Mouse (Mus musculus) stomach, embryonic 15.5 days (tissue): ENCODE data around the gene H6pd. TPM values are rescaled to one million over a fixed set of nuclear protein-coding genes. Genes with fewer than 3 reads are reported as not detected.
"Not testable (repeated sequence)": the region's sequence is repeated elsewhere in the genome, so short reads cannot be mapped to it uniquely, and the experiment has no call there.

Source experiments
- ATAC-seq: fragments of 200-750 bp; cut with Nextera tagmentation; 2 replicates; pipeline ENCODE4 v1.8.0; 2017; ENCODE audit warnings: low read depth, moderate number of reproducible peaks, moderate TSS enrichment; ENCODE audit not compliant: insufficient read depth, low FRiP score
- H3K27ac ChIP-seq: fragments of 300-500 bp; sonication (generic); 2 replicates; pipeline ENCODE4 v1.5.1; 2015; ENCODE audit warnings: mild to moderate bottlenecking, inconsistent platforms
- H3K27me3 ChIP-seq: fragments of 300-500 bp; sonication (generic); replicated peaks from 2 replicates; pipeline ENCODE4 v1.6.1; 2015; ENCODE audit warnings: inconsistent platforms
- H3K36me3 ChIP-seq: fragments of 300-500 bp; sonication (generic); 2 replicates; pipeline ENCODE4 v1.6.1; 2015; ENCODE audit warnings: inconsistent platforms
- H3K4me1 ChIP-seq: fragments of 300-500 bp; sonication (generic); 2 replicates; pipeline ENCODE4 v1.6.1; 2015; ENCODE audit warnings: inconsistent platforms
- H3K4me2 ChIP-seq: fragments of 300-500 bp; sonication (generic); 2 replicates; pipeline ENCODE4 v1.6.1; 2015; ENCODE audit warnings: mild to moderate bottlenecking, inconsistent platforms
- H3K4me3 ChIP-seq: fragments of 300-500 bp; sonication (generic); replicated peaks from 2 replicates; pipeline ENCODE4 v1.5.1; 2015; ENCODE audit warnings: inconsistent platforms
- H3K9ac ChIP-seq: fragments of 300-500 bp; sonication (generic); 2 replicates; pipeline ENCODE4 v1.6.1; 2015; ENCODE audit warnings: inconsistent platforms
- H3K9me3 ChIP-seq: fragments of 300-500 bp; sonication (generic); 2 replicates; pipeline ENCODE4 v1.6.1; 2016; ENCODE audit warnings: inconsistent platforms
- WGBS: fragments of 180-500 bp; shearing (Covaris S2); methylation state at CpG from one replicate; pipeline ENCODE4 v1.1.7; 2015; 5-methylcytosine and 5-hydroxymethylcytosine counted together
- polyA plus RNA-seq: library from polyadenylated mRNA; unstranded; fragments of >200 nt; fragmentation: Nextera tagmentation; extraction: Ambion mirVana; gene quantifications from 2 replicates; pipeline ENCODE4 v1.2.1, GENCODE M21; 2015

The H6pd gene
- polyA plus RNA-seq, 1 experiment from 2014 or later = 14.4 TPM

DNA sequence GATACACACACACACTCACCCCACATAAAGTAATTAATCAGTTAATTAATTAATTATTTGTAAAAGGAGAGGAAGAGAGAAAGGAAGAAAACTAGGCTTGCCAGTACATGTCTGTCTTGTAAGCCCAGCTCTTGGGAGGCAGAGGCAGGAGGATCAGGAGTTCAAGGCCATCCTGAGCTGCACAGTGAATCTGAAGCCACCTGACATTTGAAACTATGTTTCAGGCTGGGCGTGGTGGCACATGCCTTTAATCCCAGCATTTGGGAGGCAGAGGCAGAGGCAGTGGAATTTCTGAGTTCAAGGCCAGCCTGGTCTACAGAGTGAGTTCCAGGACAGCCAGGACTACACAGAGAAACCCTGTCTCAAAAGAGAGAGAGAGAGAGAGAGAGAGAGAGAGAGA is 32.0 kb upstream of the H6pd start:
- 83% methylated on average over 1 of the region's 1 CpGs for WGBS
- H3K4me1 ChIP-seq, H3K9ac ChIP-seq: not testable (repeated sequence)

DNA sequence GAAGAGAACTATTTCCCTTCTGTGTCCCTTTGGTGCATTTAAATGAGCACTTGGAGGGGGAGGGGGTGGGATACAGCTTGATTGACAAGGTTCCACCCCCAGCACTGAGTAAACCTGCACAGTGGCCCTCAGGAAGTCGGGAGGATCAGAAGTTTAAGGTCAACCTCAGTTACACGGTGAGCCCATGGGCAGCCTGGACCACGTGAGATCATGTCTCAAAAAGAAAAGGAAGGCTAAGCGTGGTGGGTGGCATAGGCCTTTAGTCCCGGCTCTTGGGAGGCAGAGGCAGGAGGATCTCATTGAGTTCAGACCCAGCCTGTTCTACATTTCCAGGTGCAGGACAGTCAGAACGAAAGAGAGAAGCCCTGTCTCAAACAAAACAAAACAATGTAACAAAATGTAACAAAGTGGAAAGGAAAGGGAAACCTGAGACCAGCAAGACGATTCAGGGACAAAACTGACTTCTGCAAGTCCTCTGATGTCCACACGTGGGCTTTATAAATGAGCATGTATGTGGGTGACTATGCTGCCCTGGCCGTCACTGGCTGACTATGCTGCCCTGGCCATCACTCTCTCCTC is 31.3 kb upstream of the H6pd start:
- Histone ChIP-seq H3K36me3 (no peaks in the 10 kb centered on the region), H3K4me1 (no peaks in the 10 kb centered on the region), H3K9me3 (no peaks in the 10 kb centered on the region), H3K27me3 (peaks cover 2% of the 10 kb centered on the region; the same call in 1 of the 2 replicates), H3K9ac (no peak overlapping the region), H3K4me2 (no peak overlapping the region), H3K27ac (no peak overlapping the region), H3K4me3 (no peak overlapping the region)
- WGBS = 73% methylated on average over 9 of the region's 9 CpGs
- ATAC-seq = no peak

More for the DNA sequence above, 32.0 kb upstream of the H6pd start:
- not testable (repeated sequence) for H3K9me3 ChIP-seq, H3K27ac ChIP-seq, H3K4me2 ChIP-seq, H3K4me3 ChIP-seq, H3K27me3 ChIP-seq, H3K36me3 ChIP-seq, ATAC-seq

DNA sequence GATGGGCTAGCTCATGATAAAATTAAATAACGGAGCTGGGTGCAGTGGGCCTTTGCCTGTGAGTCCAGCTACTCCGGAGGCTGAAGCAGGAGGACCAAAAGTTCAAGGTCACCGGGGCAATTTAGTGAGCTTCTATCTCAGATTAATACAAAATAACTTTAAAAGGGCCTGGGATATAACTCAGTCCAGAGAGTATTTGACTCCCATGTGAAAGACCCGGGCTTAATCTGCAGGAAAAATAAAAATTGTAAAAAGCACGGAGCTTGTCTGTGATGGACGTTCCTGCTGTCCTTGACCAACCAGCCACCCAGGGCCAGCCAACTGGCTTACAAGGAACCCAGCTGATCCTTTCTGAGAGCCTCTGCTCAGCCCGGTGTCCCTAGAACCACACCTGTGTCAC is 29.7 kb upstream of the H6pd start:
- H3K4me3 ChIP-seq = no peak overlapping the region
- H3K4me2 ChIP-seq = no peak overlapping the region
- no peaks in the 10 kb centered on the region for H3K36me3 ChIP-seq
- H3K27ac ChIP-seq = no peak overlapping the region
- 0 out of 2 replicates have a peak, but pooled peaks cover 1% of the 10 kb centered on the region for H3K4me1 ChIP-seq
- 82% methylated on average over 7 of the region's 7 CpGs for WGBS
- H3K9me3 ChIP-seq = no peaks in the 10 kb centered on the region
- ATAC-seq = no peak
- no peak overlapping the region for H3K9ac ChIP-seq
- peaks cover 17% of the 10 kb centered on the region for H3K27me3 ChIP-seq

DNA sequence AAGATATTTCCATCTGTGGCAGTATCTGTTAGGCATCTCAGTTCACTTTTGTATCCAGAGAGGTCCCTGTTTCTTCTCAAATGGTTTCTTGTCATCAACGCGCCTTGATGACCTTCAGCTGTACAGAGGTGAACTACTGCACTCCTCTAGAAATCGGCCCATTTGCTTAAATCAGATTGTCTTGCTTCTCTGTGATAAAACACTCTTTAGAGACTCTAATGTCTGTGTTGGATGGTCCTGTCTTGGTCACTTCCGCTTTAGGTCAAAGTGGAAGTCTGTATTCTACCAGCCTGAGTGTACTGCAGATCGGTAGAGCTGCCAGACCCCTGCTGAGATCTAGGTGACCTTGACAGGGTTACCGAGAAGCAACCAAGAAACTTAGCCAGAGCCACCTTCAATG is 27.3 kb upstream of the H6pd start:
- H3K9me3 ChIP-seq = no peaks in the 10 kb centered on the region
- H3K4me2 ChIP-seq = no peak overlapping the region
- H3K27ac ChIP-seq = no peak overlapping the region
- H3K27me3 ChIP-seq = peaks cover 34% of the 10 kb centered on the region
- no peaks in the 10 kb centered on the region for H3K36me3 ChIP-seq
- 72% methylated on average over 6 of the region's 6 CpGs for WGBS
- no peak for ATAC-seq
- H3K9ac ChIP-seq = no peak overlapping the region
- no peak overlapping the region for H3K4me3 ChIP-seq
- H3K4me1 ChIP-seq = peaks cover 8% of the 10 kb centered on the region

DNA sequence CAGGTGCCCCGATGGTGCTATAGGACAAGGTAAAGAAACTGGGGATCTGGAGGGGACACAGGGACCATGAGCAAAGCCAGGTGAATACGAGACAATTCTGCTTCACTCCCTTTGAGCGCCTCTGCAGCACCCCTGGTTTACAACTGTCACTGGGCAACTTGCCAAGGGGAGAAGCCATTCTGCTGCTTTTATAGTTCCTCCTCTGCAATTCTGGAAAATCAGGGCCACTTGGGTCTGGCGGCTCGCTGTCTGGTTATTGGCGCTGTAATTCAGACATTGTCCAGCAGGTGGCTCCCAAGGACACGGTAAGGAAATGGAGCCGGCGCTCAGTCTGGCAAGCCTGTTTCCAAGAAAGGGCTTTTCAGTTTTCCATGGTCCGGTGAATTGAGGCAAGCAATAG is 26.5 kb upstream of the H6pd start:
- H3K9ac ChIP-seq = no peak overlapping the region
- WGBS = 9% methylated on average over 10 of the region's 10 CpGs
- no peak overlapping the region for H3K4me2 ChIP-seq
- no peak overlapping the region for H3K27ac ChIP-seq
- H3K4me3 ChIP-seq = no peak overlapping the region
- peaks cover 15% of the 10 kb centered on the region for H3K4me1 ChIP-seq
- no peaks in the 10 kb centered on the region for H3K36me3 ChIP-seq
- H3K9me3 ChIP-seq = no peaks in the 10 kb centered on the region
- peaks cover 42% of the 10 kb centered on the region for H3K27me3 ChIP-seq
- ATAC-seq = peak; percentile 32; the same call in 1 of the 2 replicates

DNA sequence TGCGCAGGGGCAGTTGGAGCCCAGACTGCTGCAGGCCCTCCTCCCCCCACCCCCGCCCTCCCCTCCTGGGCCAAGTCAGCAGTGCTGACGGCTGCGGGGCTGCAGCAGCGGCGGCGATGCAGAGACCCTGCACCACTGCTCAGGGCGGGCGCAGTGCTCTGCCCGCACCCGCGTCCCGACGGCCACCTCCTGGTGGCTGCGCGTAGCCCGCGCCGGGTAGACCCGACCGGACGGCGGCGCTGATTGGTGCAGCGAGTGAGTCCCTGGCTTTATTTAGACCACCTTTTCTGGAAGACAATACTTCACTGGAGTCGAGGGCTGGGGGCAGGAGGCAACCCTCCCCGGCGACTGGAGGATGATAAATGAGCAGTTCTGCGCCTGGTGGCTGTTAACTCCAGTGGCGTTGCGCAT is 24.4 kb upstream of the H6pd start:
- Histone ChIP-seq H3K36me3 (no peaks in the 10 kb centered on the region), H3K4me3 (peak overlapping the region; percentile 18), H3K27me3 (peaks cover 61% of the 10 kb centered on the region), H3K4me1 (peaks cover 15% of the 10 kb centered on the region), H3K9me3 (no peaks in the 10 kb centered on the region), H3K9ac (no peak overlapping the region), H3K27ac (no peak overlapping the region), H3K4me2 (peak overlapping the region; percentile 42)
- ATAC-seq = no peak
- WGBS = 3% methylated on average over 30 of the region's 31 CpGs

DNA sequence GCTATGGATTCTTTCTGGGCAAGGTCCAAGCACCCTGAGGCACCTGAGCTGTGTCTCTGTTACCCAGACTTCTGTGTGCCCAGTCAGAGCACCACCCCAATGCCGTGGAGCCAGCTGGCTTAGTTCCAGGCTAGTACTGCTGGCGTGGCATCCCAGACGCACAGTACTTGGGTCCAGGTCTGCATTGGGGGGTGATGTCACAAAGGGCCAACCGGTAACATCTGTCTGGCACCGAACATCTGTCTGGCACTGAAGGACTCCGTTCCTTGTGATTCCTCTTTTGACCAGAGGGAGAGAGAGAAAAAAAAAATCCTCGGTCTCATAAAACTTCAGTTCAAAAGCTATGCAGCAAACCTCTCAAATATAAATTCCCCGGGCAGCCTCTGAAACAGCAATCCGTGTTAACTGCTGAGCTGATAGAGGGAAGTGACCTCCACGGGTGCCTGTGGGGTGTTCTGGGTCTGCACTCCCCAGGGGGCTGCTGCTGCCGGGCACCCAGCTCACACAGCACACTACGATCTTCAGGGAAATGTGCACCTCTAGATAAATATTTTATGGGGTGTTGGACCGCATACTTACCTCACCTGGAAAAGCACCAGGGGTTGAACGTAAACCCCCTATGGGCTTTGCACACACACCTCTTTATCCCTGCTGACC is 22.5 kb upstream of the H6pd start:
- WGBS = 23% methylated on average over 14 of the region's 14 CpGs
- H3K27ac ChIP-seq = no peak overlapping the region
- ATAC-seq = no peak
- H3K9me3 ChIP-seq = no peaks in the 10 kb centered on the region
- no peaks in the 10 kb centered on the region for H3K36me3 ChIP-seq
- peaks cover 15% of the 10 kb centered on the region for H3K4me1 ChIP-seq
- H3K4me2 ChIP-seq = peak overlapping the region; percentile 90
- H3K9ac ChIP-seq = no peak overlapping the region
- peak overlapping the region; percentile 47 for H3K4me3 ChIP-seq
- H3K27me3 ChIP-seq = peaks cover 72% of the 10 kb centered on the region

DNA sequence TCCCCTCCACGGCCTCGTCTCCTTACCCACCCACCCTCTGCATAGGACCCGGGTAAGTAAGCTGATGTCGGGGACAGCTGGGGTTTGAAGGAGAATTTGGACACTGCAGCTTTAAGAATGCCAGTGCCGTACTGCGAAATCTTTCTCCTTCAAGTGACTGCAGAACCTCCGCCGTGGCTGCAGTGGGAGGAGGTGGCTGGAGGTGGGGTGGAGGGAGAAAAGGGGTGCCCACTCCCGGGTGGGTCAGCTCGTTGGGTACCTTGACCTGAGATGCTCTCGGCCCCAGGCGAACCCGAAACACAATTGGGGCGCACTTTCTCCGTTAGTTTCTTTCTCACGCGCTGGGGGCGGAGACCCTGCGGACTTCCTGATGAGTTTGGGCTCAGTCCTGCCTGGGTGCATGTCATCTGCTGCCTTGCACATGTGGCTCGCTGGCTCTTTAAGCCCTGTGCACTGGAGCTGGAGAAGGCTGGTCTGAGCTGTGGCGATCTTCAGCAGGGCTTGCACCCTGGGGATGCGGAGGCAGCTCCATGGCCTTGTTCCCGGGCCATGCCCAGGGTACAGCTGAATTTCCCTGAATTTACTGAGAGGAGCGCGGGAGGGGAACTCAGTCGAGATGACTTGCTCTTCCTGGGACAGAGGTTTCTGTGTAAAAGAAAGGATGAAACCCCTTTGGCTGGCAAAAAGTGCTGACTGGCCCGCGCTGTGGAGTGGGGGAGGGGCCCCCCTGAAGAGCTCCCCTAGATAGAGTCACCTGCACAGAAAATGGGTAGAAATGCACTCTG is 21.8 kb upstream of the H6pd start:
- Histone ChIP-seq H3K4me3 (peak overlapping the region; percentile 47), H3K4me1 (peaks cover 15% of the 10 kb centered on the region), H3K9ac (0 out of 2 replicates have a peak overlapping the region, but pooled peaks have one; percentile 3), H3K27me3 (peaks cover 72% of the 10 kb centered on the region), H3K4me2 (peak overlapping the region; percentile 90), H3K9me3 (no peaks in the 10 kb centered on the region), H3K27ac (no peak overlapping the region), H3K36me3 (no peaks in the 10 kb centered on the region)
- WGBS = 0% methylated on average over 28 of the region's 28 CpGs
- ATAC-seq = no peak

DNA sequence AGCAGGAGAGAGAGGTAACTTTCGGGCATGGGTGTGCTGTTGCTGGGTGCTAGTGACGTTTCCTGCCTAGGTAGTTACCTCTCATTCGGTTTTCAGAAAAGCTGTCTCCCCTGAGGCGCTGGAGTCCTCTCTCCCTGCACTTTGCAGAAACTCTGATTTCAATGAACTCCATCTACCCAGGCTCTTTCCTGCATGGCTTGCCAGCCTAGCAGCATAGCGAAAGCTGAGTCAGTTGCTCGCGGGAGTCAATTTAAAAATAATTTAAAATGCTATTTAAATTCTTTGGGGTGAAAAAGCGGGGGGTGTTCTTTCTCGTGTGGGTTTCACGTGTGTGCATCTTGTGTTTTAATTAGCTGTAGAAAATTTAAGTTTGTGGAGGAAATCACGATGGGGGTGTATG is 21.1 kb upstream of the H6pd start:
- 4% methylated on average over 11 of the region's 11 CpGs for WGBS
- Histone ChIP-seq H3K9ac (no peak overlapping the region), H3K4me3 (peak overlapping the region; percentile 47), H3K4me2 (peak overlapping the region; percentile 90), H3K27ac (no peak overlapping the region), H3K4me1 (peaks cover 15% of the 10 kb centered on the region), H3K27me3 (peaks cover 68% of the 10 kb centered on the region), H3K9me3 (no peaks in the 10 kb centered on the region), H3K36me3 (no peaks in the 10 kb centered on the region)
- no peak for ATAC-seq

DNA sequence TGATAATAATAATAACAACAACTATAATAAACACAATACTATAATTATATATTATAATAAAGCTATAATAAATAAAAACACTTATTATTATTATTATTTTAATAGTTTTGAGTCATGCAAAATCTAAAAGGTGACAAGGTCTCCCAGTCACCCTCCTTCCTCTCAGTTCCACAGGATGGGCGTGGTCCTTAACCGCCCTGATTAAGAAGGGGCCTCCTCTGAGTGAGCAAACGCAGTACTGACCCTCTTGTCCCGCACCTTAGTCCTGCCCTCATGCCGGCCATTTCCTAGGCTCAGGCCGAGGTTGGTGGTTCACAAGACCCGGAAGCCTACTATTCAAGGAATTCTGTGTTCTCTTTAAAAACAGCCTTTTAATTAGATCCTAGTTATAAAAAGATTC is 14.7 kb upstream of the H6pd start:
- no peak overlapping the region for H3K4me2 ChIP-seq
- WGBS = 56% methylated on average over 7 of the region's 7 CpGs
- H3K4me1 ChIP-seq = no peaks in the 10 kb centered on the region
- H3K27me3 ChIP-seq = peaks cover 14% of the 10 kb centered on the region
- ATAC-seq = no peak
- H3K9ac ChIP-seq = no peak overlapping the region
- no peak overlapping the region for H3K4me3 ChIP-seq
- H3K9me3 ChIP-seq = no peaks in the 10 kb centered on the region
- no peaks in the 10 kb centered on the region for H3K36me3 ChIP-seq
- H3K27ac ChIP-seq = no peak overlapping the region

DNA sequence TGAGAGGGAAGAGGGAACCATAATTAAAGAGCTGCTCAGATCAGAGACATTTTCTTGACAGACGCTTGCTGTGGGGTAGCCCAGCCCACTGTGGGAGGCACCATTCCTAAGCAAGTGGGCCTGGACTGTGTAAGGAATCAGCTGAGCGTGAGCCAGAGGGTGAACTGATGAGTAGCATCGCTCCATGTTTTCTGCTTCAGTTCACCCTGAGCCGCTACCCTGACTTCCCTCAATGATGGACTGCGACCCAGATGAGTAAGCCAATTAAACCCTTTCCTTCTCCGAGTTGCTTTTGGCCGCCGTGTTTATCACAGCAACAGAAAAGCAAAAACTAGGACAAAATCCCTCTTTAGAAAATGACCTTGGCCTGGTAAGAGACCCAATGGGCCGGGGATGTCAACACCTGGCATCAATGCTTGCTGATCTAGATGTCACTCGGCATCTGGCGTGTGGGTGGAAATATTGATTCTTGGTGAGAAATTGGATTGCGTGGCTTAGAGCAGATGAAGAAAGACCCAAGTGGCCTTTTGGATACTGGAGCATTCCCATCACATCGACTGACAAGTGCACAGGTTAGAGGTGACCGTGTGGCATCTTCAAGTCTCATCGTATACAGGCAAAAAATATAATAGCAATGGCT is 11.0 kb upstream of the H6pd start:
- H3K36me3 ChIP-seq = no peaks in the 10 kb centered on the region
- no peaks in the 10 kb centered on the region for H3K4me1 ChIP-seq
- no peak overlapping the region for H3K27ac ChIP-seq
- WGBS = 89% methylated on average over 15 of the region's 15 CpGs
- H3K4me3 ChIP-seq = no peak overlapping the region
- H3K27me3 ChIP-seq = no peaks in the 10 kb centered on the region
- no peak overlapping the region for H3K9ac ChIP-seq
- no peaks in the 10 kb centered on the region for H3K9me3 ChIP-seq
- no peak for ATAC-seq
- H3K4me2 ChIP-seq = no peak overlapping the region

DNA sequence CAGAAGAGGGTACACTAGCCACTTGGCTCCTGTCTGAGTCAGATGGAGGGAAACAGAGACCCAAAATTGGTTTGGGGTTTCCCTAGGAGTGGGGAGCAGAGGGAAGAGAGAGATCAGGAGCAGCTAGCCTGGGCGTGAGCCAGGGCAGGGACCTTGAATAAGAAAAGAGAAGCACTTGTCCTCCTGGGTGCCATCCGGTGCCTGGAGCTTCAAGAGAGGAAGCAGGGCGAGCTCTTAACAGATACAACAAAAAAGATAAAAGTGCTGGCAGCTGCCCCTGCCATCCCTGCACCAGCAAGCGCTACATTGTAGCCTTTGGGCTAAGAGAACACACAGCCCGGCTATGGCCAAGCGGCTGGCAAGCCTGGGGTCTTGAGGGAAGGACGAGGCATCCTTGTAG is 6.6 kb upstream of the H6pd start:
- peaks cover 6% of the 10 kb centered on the region; the same call in 1 of the 2 replicates for H3K4me1 ChIP-seq
- no peak overlapping the region for H3K9ac ChIP-seq
- no peak overlapping the region for H3K4me2 ChIP-seq
- no peak for ATAC-seq
- no peak overlapping the region for H3K4me3 ChIP-seq
- no peak overlapping the region for H3K27ac ChIP-seq
- H3K36me3 ChIP-seq = no peaks in the 10 kb centered on the region
- WGBS = 68% methylated on average over 7 of the region's 7 CpGs
- H3K27me3 ChIP-seq = no peaks in the 10 kb centered on the region
- no peaks in the 10 kb centered on the region for H3K9me3 ChIP-seq
